Mouse (Mus musculus) layer of hippocampus, adult 18-20 months (tissue): Measurements from ENCODE around the gene Ccl19. TPM values are rescaled to one million over a fixed set of nuclear protein-coding genes. Genes with fewer than 3 reads are reported as not detected.
"Not testable (repeated sequence)": the region's sequence is repeated elsewhere in the genome, so short reads cannot be mapped to it uniquely, and the experiment has no call there.

ENCODE experiments used
- DNase-seq, 2 experiments: peaks; one replicate each; pipeline ENCODE4 v3.0.0; 2022; ENCODE audit warnings: low spot score in 2 of 2
- long read RNA-seq: library from polyadenylated mRNA; stranded (forward); transcript quantifications from one replicate; pipeline ENCODE4 v2.0.0, GENCODE M21; 2021
- total RNA-seq, 2 experiments: library from RNA; stranded (reverse); gene quantifications; 2 replicates each; pipeline ENCODE4 v1.2.3; 2021

The Ccl19 gene
- under 1 TPM in 1 of 2 experiments, not detected in 1; 0.82 TPM for total RNA-seq
- long read RNA-seq, result 0 reads

DNA sequence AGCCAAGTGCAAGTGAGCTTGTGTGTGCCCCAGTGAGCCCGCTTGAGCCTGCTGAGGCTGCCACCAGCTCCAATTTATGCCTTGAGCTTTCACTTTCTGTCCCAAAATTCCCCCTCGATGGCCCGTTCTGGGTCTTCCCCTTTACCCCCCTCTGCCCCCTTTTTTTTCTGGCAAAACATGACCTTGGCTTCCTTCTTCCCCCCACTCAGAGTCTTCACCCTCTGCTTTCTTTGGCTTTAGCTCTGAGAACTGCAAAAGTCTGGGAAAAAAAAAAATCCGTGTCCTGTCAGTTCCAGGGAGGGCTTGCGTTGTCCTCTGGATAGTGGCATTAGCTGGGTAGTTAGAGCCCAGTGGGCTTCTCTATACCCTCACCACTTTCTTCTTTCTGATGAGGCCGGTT, at the start of gene Ccl19:
Gene Ccl19, minus strand, starts transcription at position 101 of the 400 bp plus-strand sequence.
- DNase-seq, result not testable (repeated sequence)

DNA sequence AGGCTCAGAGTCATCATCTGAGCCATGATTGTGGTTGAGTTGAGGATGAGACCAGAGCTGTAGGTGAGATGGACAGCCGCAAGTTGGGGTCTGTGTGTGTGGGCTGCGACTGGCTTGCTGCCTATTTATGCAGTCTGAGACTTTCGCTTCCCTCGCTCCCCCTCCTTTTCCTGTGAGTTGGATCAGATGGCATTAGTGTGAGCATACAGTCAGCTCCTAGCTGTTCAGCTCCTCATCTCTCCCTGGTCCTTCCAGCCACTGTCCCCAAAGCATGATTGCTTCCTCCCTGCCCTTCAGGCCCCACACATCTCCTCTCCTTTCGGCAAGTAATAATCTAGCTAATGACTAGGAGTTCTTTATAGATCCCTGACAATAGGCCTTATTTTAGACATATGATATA, 17.5 kb upstream of the Ccl19 start, which contains the start of gene Ccl21a:
Gene Ccl21a, minus strand, starts transcription at position 101 of the 400 bp plus-strand sequence.
- DNase-seq, result not testable (repeated sequence)

DNA sequence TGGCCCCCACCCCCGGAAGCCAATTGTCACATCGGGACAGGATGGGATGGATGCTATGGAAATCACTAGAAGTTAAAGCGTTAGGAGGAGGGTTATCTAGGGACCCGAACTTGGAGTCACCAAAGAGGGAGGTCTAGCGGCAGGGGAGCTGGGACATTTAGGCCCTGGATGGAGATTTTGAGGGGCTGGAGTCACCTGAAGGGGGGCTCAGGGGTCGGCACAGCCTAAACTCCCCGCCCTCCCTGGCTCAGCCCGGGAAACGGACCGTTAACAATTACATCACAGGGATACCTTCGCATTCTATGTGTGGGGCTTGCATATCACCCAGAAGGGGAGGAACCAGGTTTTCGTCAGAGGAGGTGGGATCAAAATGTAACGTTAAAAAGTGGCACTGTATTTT, 21.1 kb downstream of the Ccl19 start, which contains the start of gene 4930578G10Rik:
Gene 4930578G10Rik, plus strand, starts transcription at position 301 of the 400 bp plus-strand sequence.
- DNase-seq, result not testable (repeated sequence)

Other genes starting within 250 kb of the Ccl19 start
- not detected for gene Fam205a2, start 228.4 kb downstream of the Ccl19 start, total RNA-seq
- not detected for gene Gm10591, start 144.4 kb downstream of the Ccl19 start, total RNA-seq
- 10 to 100 TPM in 1 of 2 experiments, 1 to 10 TPM in 1; 10.0 to 11.6 TPM for gene Gm2564, start 126.9 kb downstream of the Ccl19 start, total RNA-seq
- 1 to 10 TPM in 1 of 2 experiments, under 1 TPM in 1; 0.89 to 2.4 TPM for gene Ccl27b, start 101.3 kb downstream of the Ccl19 start, total RNA-seq
- gene Il11ra2, start 94.7 kb downstream of the Ccl19 start, total RNA-seq, result under 1 TPM in 1 of 2 experiments, not detected in 1; 0.32 TPM
- gene 4930578G10Rik, start 21.0 kb downstream of the Ccl19 start, total RNA-seq, result 1 to 10 TPM in 1 of 2 experiments, under 1 TPM in 1; 0.99 to 1.3 TPM
- gene Ccl21a, start 17.4 kb upstream of the Ccl19 start, total RNA-seq, result not detected
- under 1 TPM in 1 of 2 experiments, not detected in 1; 0.10 TPM for gene Fam205a1, start 97.3 kb upstream of the Ccl19 start, total RNA-seq
- gene Gm12394, start 100.2 kb upstream of the Ccl19 start, total RNA-seq, result 1 to 10 TPM in 1 of 2 experiments, under 1 TPM in 1; 0.68 to 1.0 TPM
- gene Fam205c, start 117.7 kb upstream of the Ccl19 start, total RNA-seq, result under 1 TPM; 0.30 to 0.52 TPM
- 100 to 1,000 TPM; 162 to 167 TPM for gene Phf24, start 160.1 kb upstream of the Ccl19 start, total RNA-seq
- 100 to 1,000 TPM; 197 to 234 TPM for gene Dnajb5, start 193.2 kb upstream of the Ccl19 start, total RNA-seq
- not detected for gene 1700022I11Rik, start 213.0 kb upstream of the Ccl19 start, total RNA-seq
- gene Vcp, start 243.9 kb upstream of the Ccl19 start, total RNA-seq, result 100 to 1,000 TPM; 177 to 190 TPM